Mouse (Mus musculus): Measurements from ENCODE around the gene Pcsk4.

- TF ChIP-seq EP300 (IDR thresholded peaks at IDR 0.05; ENCODE audit: low read depth) (no peak), CTCF (IDR thresholded peaks at IDR 0.05; ENCODE audit: low read depth) (peak; percentile 97)
Measured at GRCm38 (mm10) chr10:80348244-80348781, 19.0 kb upstream of the Pcsk4 start, which contains the start of gene Adamtsl5.
